Mouse (Mus musculus) liver, embryonic 11.5 days (tissue): ENCODE measurements around the gene Pdcd11. TPM values are rescaled to one million over a fixed set of nuclear protein-coding genes. Genes with fewer than 3 reads are reported as not detected.
A peak's percentile ranks its signal among the peaks of the same experiment; 100 is the strongest.

Experiments
- ATAC-seq: fragments of 200-750 bp; cut with Nextera tagmentation; replicated peaks from 2 replicates; pipeline ENCODE4 v1.8.0; 2017; ENCODE audit warnings: moderate number of reproducible peaks, mild to moderate bottlenecking, moderate TSS enrichment, moderate library complexity; ENCODE audit not compliant: low FRiP score
- DNase-seq: peaks from one replicate; pipeline ENCODE4 v3.0.0-alpha.2; 2017; ENCODE audit warnings: low spot score
- H3K27ac ChIP-seq: fragments of 300-500 bp; sonication (generic); 2 replicates; pipeline ENCODE4 v1.5.1; 2014; ENCODE audit warnings: mild to moderate bottlenecking, low read depth, low read length, control low read depth
- H3K27me3 ChIP-seq: fragments of 300-500 bp; sonication (generic); replicated peaks from 2 replicates; pipeline ENCODE4 v1.6.1; 2014; ENCODE audit warnings: low read length, mixed read lengths; ENCODE audit not compliant: control insufficient read depth, insufficient read depth
- H3K36me3 ChIP-seq: fragments of 300-500 bp; sonication (generic); 2 replicates; pipeline ENCODE4 v1.6.1; 2014; ENCODE audit warnings: mild to moderate bottlenecking, low read length, moderate library complexity, mixed read lengths; ENCODE audit not compliant: control insufficient read depth, insufficient read depth
- H3K4me1 ChIP-seq: fragments of 300-500 bp; sonication (generic); replicated peaks from 2 replicates; pipeline ENCODE4 v1.6.1; 2014; ENCODE audit warnings: low read length, mixed read lengths; ENCODE audit not compliant: control insufficient read depth, insufficient read depth
- H3K4me2 ChIP-seq: fragments of 300-500 bp; sonication (generic); 2 replicates; pipeline ENCODE4 v1.6.1; 2014; ENCODE audit warnings: mild to moderate bottlenecking, control low read depth, moderate library complexity
- H3K4me3 ChIP-seq: fragments of 300-500 bp; sonication (generic); 2 replicates; pipeline ENCODE4 v1.5.1; 2014; ENCODE audit warnings: low read depth, low read length, control low read depth
- H3K9ac ChIP-seq: fragments of 300-500 bp; sonication (generic); 2 replicates; pipeline ENCODE4 v1.6.1; 2014; ENCODE audit warnings: low read depth, low read length, control low read depth
- H3K9me3 ChIP-seq: fragments of 300-500 bp; sonication (generic); 2 replicates; pipeline ENCODE4 v1.6.1; 2016; ENCODE audit warnings: low read length, inconsistent platforms, mixed read lengths; ENCODE audit not compliant: control insufficient read depth
- WGBS: fragments of 180-500 bp; shearing (Covaris S2); extraction: QIAGEN DNeasy Blood & Tissue Kit; methylation state at CpG from one replicate; pipeline ENCODE4 v1.1.7; 2014; 5-methylcytosine and 5-hydroxymethylcytosine counted together
- polyA plus RNA-seq: library from polyadenylated mRNA; unstranded; fragments of >200 nt; fragmentation: Nextera tagmentation; extraction: Ambion mirVana; gene quantifications from 2 replicates; pipeline ENCODE4 v1.2.1, GENCODE M21; 2014

Pdcd11 gene
- polyA plus RNA-seq, 1 experiment from 2014 or later = 18.8 TPM

GRCm38 (mm10) chr19:47180011-47180410, 89.4 kb downstream of the Pdcd11 start:
- peaks cover 43% of the 10 kb centered on the region for H3K27me3 ChIP-seq
- no peak for ATAC-seq
- WGBS = 21% methylated on average over 8 of the region's 8 CpGs

More at GRCm38 (mm10) chr19:47180011-47180410, 89.4 kb downstream of the Pdcd11 start:
- no peaks in the 10 kb centered on the region for H3K4me1 ChIP-seq
- no peaks in the 10 kb centered on the region for H3K36me3 ChIP-seq
- no peak overlapping the region for H3K27ac ChIP-seq
- DNase-seq = no peak
- H3K4me3 ChIP-seq = 0 out of 2 replicates have a peak overlapping the region, but pooled peaks have one; percentile 66
- no peak overlapping the region for H3K9ac ChIP-seq
- 0 out of 2 replicates have a peak, but pooled peaks cover 4% of the 10 kb centered on the region for H3K9me3 ChIP-seq
- no peak overlapping the region for H3K4me2 ChIP-seq

Other genes with a start within 250 kb of the Pdcd11 start
- 0.26 and 0.53 TPM in 2 replicates for gene Ina, start 76.1 kb upstream of the Pdcd11 start, polyA plus RNA-seq
- gene Nt5c2, start 75.6 kb upstream of the Pdcd11 start, polyA plus RNA-seq = 107 and 110 TPM in 2 replicates
- 28.6 and 32.9 TPM in 2 replicates for gene Pcgf6, start 39.9 kb upstream of the Pdcd11 start, polyA plus RNA-seq
- 9.0 TPM in 2 replicates for gene Taf5, start 23.0 kb upstream of the Pdcd11 start, polyA plus RNA-seq
- 1,203 and 1,215 TPM in 2 replicates for gene Usmg5, start 121 bp upstream of the Pdcd11 start, polyA plus RNA-seq
- 1.2 and 1.5 TPM in 2 replicates for gene Calhm2, start 47.5 kb downstream of the Pdcd11 start, polyA plus RNA-seq
- gene Calhm1, start 53.5 kb downstream of the Pdcd11 start, polyA plus RNA-seq = not detected in 2 replicates
- not detected in 2 replicates for gene Calhm3, start 67.0 kb downstream of the Pdcd11 start, polyA plus RNA-seq
- gene Neurl1a, start 88.1 kb downstream of the Pdcd11 start, polyA plus RNA-seq = 4.5 and 4.6 TPM in 2 replicates